Mouse (Mus musculus): ENCODE data around the gene Srsf11. TPM values are rescaled to one million over a fixed set of nuclear protein-coding genes. Genes with fewer than 3 reads are reported as not detected.

The Srsf11 gene
- total and polyA plus RNA-seq, 2 experiments: 52.6 to 130 TPM

GRCm38 (mm10) chr3:158068613-158069263, 32.3 kb upstream of the Srsf11 start:
- no peak for DNase-seq (ENCODE audit: extremely low read depth, low read depth, low spot score)
- Histone ChIP-seq H3K4me1 (ENCODE audit: control insufficient read depth, insufficient read depth, low read length) (no peaks in the 10 kb centered on the region), H3K27me3 (ENCODE audit: control insufficient read depth, insufficient read depth, low read length) (no peaks in the 10 kb centered on the region), H3K36me3 (ENCODE audit: control insufficient read depth, insufficient read depth, low read length) (peaks cover 12% of the 10 kb centered on the region), H3K79me2 (ENCODE audit: control insufficient read depth, insufficient read depth, low read length) (no peaks in the 10 kb centered on the region), H3K27ac (replicated peaks; ENCODE audit: insufficient read depth, low read depth, low read length) (no peak overlapping the region), H3K4me3 (ENCODE audit: insufficient read depth, low read depth, low read length) (no peak overlapping the region), H3K9ac (ENCODE audit: low read depth, low read length) (no peak overlapping the region)
- WGBS: 57% methylated on average over 9 of the region's 9 CpGs
- no peak for TF ChIP-seq CTCF (IDR thresholded peaks at IDR 0.05; ENCODE audit: low read depth, low read length)
- TF ChIP-seq POLR2A (IDR thresholded peaks at IDR 0.05; ENCODE audit: extremely low read depth, insufficient read depth, low read length): no peak

DNA sequence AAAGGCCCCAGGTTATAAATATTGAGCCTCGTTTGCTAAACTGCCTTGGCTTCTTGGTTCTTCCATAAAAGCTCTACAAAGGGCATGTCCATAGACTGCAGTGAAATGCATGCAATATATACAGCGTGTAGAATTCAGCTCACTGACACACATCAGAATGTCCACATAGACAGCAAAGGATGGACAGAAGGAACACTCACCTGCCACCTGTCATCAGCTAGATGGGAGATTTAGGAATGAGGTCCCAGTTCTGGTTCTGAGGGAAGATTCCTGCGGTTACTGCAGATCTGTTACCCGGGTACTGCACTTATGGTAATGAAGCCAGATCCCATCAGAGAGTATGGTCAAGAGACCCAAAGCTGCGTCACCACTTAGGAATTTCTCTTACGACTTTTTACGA, 31.5 kb upstream of the Srsf11 start:
- Histone ChIP-seq H3K27ac (replicated peaks; ENCODE audit: insufficient read depth, low read depth, low read length) (no peak overlapping the region), H3K9ac (ENCODE audit: low read depth, low read length) (no peak overlapping the region), H3K79me2 (ENCODE audit: control insufficient read depth, insufficient read depth, low read length) (no peaks in the 10 kb centered on the region), H3K4me3 (ENCODE audit: insufficient read depth, low read depth, low read length) (no peak overlapping the region), H3K4me1 (ENCODE audit: control insufficient read depth, insufficient read depth, low read length) (no peaks in the 10 kb centered on the region), H3K27me3 (ENCODE audit: control insufficient read depth, insufficient read depth, low read length) (no peaks in the 10 kb centered on the region), H3K36me3 (ENCODE audit: control insufficient read depth, insufficient read depth, low read length) (peaks cover 14% of the 10 kb centered on the region)
- no peak for TF ChIP-seq POLR2A (IDR thresholded peaks at IDR 0.05; ENCODE audit: extremely low read depth, insufficient read depth, low read length)
- TF ChIP-seq CTCF (IDR thresholded peaks at IDR 0.05; ENCODE audit: low read depth, low read length): no peak
- 91% methylated on average over 7 of the region's 7 CpGs for WGBS
- DNase-seq (ENCODE audit: extremely low read depth, low read depth, low spot score): no peak

- DNase-seq (ENCODE audit: extremely low read depth, low read depth, low spot score): no peak
- H3K27me3 ChIP-seq (ENCODE audit: control insufficient read depth, insufficient read depth, low read length): no peaks in the 10 kb centered on the region
- H3K79me2 ChIP-seq (ENCODE audit: control insufficient read depth, insufficient read depth, low read length): no peaks in the 10 kb centered on the region
- H3K4me3 ChIP-seq (ENCODE audit: insufficient read depth, low read depth, low read length): no peak overlapping the region
- WGBS: 98% methylated on average over 2 of the region's 2 CpGs
- H3K9ac ChIP-seq (ENCODE audit: low read depth, low read length): no peak overlapping the region
- H3K4me1 ChIP-seq (ENCODE audit: control insufficient read depth, insufficient read depth, low read length): no peaks in the 10 kb centered on the region
- H3K27ac ChIP-seq (replicated peaks; ENCODE audit: insufficient read depth, low read depth, low read length): no peak overlapping the region
- TF ChIP-seq POLR2A (IDR thresholded peaks at IDR 0.05; ENCODE audit: extremely low read depth, insufficient read depth, low read length): no peak
- TF ChIP-seq CTCF (IDR thresholded peaks at IDR 0.05; ENCODE audit: low read depth, low read length): no peak
- H3K36me3 ChIP-seq (ENCODE audit: control insufficient read depth, insufficient read depth, low read length): peaks cover 14% of the 10 kb centered on the region
These were observed 28.8 kb upstream of the Srsf11 start for GRCm38 (mm10) chr3:158065256-158065655.

DNA sequence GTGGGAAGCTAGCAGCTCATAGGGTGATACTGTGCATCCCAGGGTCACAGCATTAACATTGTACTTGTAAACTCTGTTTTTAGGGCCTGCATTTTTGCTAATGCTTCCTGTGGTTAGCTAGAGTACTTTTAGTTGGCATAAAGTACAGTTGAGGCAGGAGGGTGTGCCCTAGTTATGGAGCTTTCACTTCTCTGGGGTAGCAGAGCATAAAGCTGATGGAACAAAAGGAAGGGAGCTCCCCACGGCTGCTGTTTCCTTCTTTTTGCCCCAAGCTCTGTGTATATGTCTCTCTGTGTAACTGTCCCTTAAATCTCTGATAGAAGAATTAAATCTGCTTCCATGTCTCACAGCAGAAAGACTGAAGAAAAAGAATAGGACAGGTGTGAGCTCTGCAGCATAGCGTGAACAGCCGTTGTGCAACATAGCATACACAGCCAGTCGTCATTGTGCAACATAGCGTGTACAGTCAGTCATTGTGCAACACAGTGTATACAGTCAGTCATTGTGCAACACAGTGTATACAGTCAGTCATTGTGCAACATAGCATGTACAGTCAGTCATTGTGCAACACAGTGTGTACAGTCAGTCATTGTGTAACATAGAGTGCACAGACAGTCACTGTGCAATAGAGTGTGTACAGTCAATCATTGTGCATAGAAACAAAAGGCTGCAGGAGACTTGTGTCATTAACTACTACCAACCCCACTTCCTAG, 25.5 kb upstream of the Srsf11 start:
- H3K27me3 ChIP-seq (ENCODE audit: control insufficient read depth, insufficient read depth, low read length): no peaks in the 10 kb centered on the region
- no peaks in the 10 kb centered on the region for H3K4me1 ChIP-seq (ENCODE audit: control insufficient read depth, insufficient read depth, low read length)
- whole genome bisulfite sequencing: 37% methylated on average over 5 of the region's 5 CpGs
- peaks cover 27% of the 10 kb centered on the region for H3K36me3 ChIP-seq (ENCODE audit: control insufficient read depth, insufficient read depth, low read length)
- peak overlapping the region; percentile 14; the same call in 1 of the 2 replicates for H3K27ac ChIP-seq (replicated peaks; ENCODE audit: insufficient read depth, low read depth, low read length)
- no peaks in the 10 kb centered on the region for H3K79me2 ChIP-seq (ENCODE audit: control insufficient read depth, insufficient read depth, low read length)
- no peak overlapping the region for H3K9ac ChIP-seq (ENCODE audit: low read depth, low read length)
- H3K4me3 ChIP-seq (ENCODE audit: insufficient read depth, low read depth, low read length): no peak overlapping the region
- TF ChIP-seq CTCF (IDR thresholded peaks at IDR 0.05; ENCODE audit: low read depth, low read length): no peak
- no peak for TF ChIP-seq POLR2A (IDR thresholded peaks at IDR 0.05; ENCODE audit: extremely low read depth, insufficient read depth, low read length)
- DNase-seq (ENCODE audit: extremely low read depth, low read depth, low spot score): peak; percentile 77

DNA sequence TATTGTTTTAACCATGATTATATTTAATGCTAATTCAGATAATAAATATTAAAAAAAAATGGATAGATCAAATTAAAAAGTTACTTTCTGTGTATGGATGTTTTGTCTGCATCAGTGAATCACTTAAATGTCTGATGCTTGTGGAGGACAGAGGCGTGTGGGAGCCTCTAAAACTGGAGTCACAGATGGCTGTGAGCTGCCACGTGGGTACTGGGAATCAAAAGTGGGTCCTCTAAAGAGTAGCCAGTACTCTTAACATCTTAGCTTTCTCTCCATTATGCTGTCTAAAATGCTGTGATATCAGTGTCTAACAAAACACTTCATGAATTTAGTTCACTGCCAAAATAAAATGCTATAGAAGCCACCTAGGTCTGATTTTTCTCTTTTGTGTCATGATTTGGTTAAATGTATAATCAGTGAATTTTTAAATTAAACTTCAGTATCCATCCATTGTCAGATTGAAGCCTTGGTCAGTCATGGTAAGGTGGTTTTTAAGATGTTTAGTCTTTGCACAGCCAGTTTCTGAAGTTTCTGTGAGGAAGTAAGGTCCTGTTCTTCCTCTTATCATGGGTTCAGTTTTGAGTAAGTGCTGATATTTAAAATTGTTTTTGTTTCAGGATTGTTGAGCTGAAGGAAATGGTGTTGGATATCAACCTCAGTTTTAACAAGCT, 24.3 kb upstream of the Srsf11 start:
- WGBS: 88% methylated on average over 2 of the region's 2 CpGs

More for the DNA sequence above, 24.3 kb upstream of the Srsf11 start:
- Histone ChIP-seq H3K36me3 (ENCODE audit: control insufficient read depth, insufficient read depth, low read length) (peaks cover 35% of the 10 kb centered on the region), H3K27me3 (ENCODE audit: control insufficient read depth, insufficient read depth, low read length) (no peaks in the 10 kb centered on the region), H3K4me1 (ENCODE audit: control insufficient read depth, insufficient read depth, low read length) (no peaks in the 10 kb centered on the region), H3K79me2 (ENCODE audit: control insufficient read depth, insufficient read depth, low read length) (no peaks in the 10 kb centered on the region; the same call in 1 of the 2 replicates), H3K27ac (replicated peaks; ENCODE audit: insufficient read depth, low read depth, low read length) (no peak overlapping the region), H3K4me3 (ENCODE audit: insufficient read depth, low read depth, low read length) (no peak overlapping the region), H3K9ac (ENCODE audit: low read depth, low read length) (no peak overlapping the region)
- no peak for TF ChIP-seq POLR2A (IDR thresholded peaks at IDR 0.05; ENCODE audit: extremely low read depth, insufficient read depth, low read length)
- TF ChIP-seq CTCF (IDR thresholded peaks at IDR 0.05; ENCODE audit: low read depth, low read length): no peak
- no peak for DNase-seq (ENCODE audit: extremely low read depth, low read depth, low spot score)

All from liver, adult 2 months (tissue).